Mouse (Mus musculus): ENCODE measurements around the gene Fam110a. TPM values are rescaled to one million over a fixed set of nuclear protein-coding genes. Genes with fewer than 3 reads are reported as not detected.

Fam110a gene
- 3.7 TPM for polyA plus RNA-seq (2014; fragmentation: Illumina TruSeq; extraction: RNeasy Lipid Tissue Mini Kit (QIAGEN cat#74804); ENCODE audit: low read depth, low replicate concordance)

GRCm38 (mm10) chr2:151979470-151980354, at the start of gene Fam110a:
Gene Fam110a, minus strand, starts transcription at chr2:151980219.

GRCm38 (mm10) chr2:151996229-151997189, 16.5 kb upstream of the Fam110a start, which contains the start of gene Slc52a3:
Gene Slc52a3, plus strand, starts transcription at chr2:151996511.

Other genes starting within 250 kb of the Fam110a start
- gene Psmf1, start 236.0 kb downstream of the Fam110a start, polyA plus RNA-seq (2014; fragmentation: Illumina TruSeq; extraction: RNeasy Lipid Tissue Mini Kit (QIAGEN cat#74804); ENCODE audit: low read depth, low replicate concordance): 79.3 TPM
- 0.25 TPM for gene Rspo4, start 137.3 kb downstream of the Fam110a start, polyA plus RNA-seq (2014; fragmentation: Illumina TruSeq; extraction: RNeasy Lipid Tissue Mini Kit (QIAGEN cat#74804); ENCODE audit: low read depth, low replicate concordance)
- gene Angpt4, start 69.0 kb downstream of the Fam110a start, polyA plus RNA-seq (2014; fragmentation: Illumina TruSeq; extraction: RNeasy Lipid Tissue Mini Kit (QIAGEN cat#74804); ENCODE audit: low read depth, low replicate concordance): 0.17 TPM
- gene Slc52a3, start 16.3 kb upstream of the Fam110a start, polyA plus RNA-seq (2014; fragmentation: Illumina TruSeq; extraction: RNeasy Lipid Tissue Mini Kit (QIAGEN cat#74804); ENCODE audit: low read depth, low replicate concordance): 9.6 TPM
- not detected for gene Scrt2, start 101.3 kb upstream of the Fam110a start, polyA plus RNA-seq (2014; fragmentation: Illumina TruSeq; extraction: RNeasy Lipid Tissue Mini Kit (QIAGEN cat#74804); ENCODE audit: low read depth, low replicate concordance)
- gene Srxn1, start 125.3 kb upstream of the Fam110a start, polyA plus RNA-seq (2014; fragmentation: Illumina TruSeq; extraction: RNeasy Lipid Tissue Mini Kit (QIAGEN cat#74804); ENCODE audit: low read depth, low replicate concordance): 12.2 TPM
- gene Tcf15, start 163.3 kb upstream of the Fam110a start, polyA plus RNA-seq (2014; fragmentation: Illumina TruSeq; extraction: RNeasy Lipid Tissue Mini Kit (QIAGEN cat#74804); ENCODE audit: low read depth, low replicate concordance): not detected
- 41.2 TPM for gene Csnk2a1, start 246.6 kb upstream of the Fam110a start, polyA plus RNA-seq (2014; fragmentation: Illumina TruSeq; extraction: RNeasy Lipid Tissue Mini Kit (QIAGEN cat#74804); ENCODE audit: low read depth, low replicate concordance)

Measured in testis, adult 10 weeks (tissue).